Mouse (Mus musculus) embryonic fibroblast, embryonic 13.5 days (primary cell): ENCODE results near the gene Hectd2.

Source experiments
- CTCF ChIP-seq: IDR thresholded peaks from 2 replicates; pipeline ENCODE4 v1.5.1; 2011; ENCODE audit warnings: mild to moderate bottlenecking, control low read depth, low read length, moderate library complexity, borderline replicate concordance; ENCODE audit not compliant: insufficient read depth
- POLR2A ChIP-seq: IDR thresholded peaks from 2 replicates; pipeline ENCODE4 v1.6.1; 2011; ENCODE audit warnings: low read depth, mild to moderate bottlenecking, control low read depth, low read length, moderate library complexity

GRCm38 (mm10) chr19:36634771-36635170, 80.3 kb downstream of the Hectd2 start:
- TF ChIP-seq POLR2A (no peak), CTCF (no peak)
